Mouse (Mus musculus): Measurements from ENCODE around the gene Gm20388. TPM values are rescaled to one million over a fixed set of nuclear protein-coding genes. Genes with fewer than 3 reads are reported as not detected.

Gm20388 gene
- polyA plus RNA-seq, 1 experiment from 2014 or later: 12.4 TPM

DNA sequence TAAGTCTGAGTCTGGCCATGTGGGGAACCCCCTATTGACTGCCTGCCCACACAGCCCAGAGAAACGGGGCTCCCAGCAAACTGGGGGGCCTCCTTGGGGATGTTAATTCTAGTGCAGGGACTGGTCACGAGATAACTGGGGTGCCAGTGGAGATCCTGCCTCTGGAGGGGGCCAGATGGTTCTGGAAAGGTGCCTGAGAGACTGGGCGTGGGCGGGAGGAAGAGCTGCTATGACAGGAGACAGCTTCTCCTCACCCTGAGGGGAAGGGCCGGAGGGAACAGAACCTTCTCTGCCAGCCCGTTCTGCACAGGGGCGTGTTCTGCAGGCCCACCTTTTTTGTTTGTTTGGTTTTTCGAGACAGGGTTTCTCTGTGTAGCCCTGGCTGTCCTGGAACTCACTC is 2955.6 kb downstream of the Gm20388 start:
- Histone ChIP-seq H3K4me3 (ENCODE audit: low read length) (no peak overlapping the region), H3K36me3 (ENCODE audit: control insufficient read depth, insufficient read depth, low read length) (no peaks in the 10 kb centered on the region), H3K4me1 (ENCODE audit: control insufficient read depth, insufficient read depth, low read depth, low read length) (no peaks in the 10 kb centered on the region), H3K9me3 (ENCODE audit: control insufficient read depth, low read length) (peaks cover 18% of the 10 kb centered on the region), H3K27ac (ENCODE audit: low read depth, low read length) (no peak overlapping the region), H3K9ac (ENCODE audit: low read depth, low read length) (no peak overlapping the region), H3K4me2 (ENCODE audit: low read length) (no peak overlapping the region), H3K27me3 (replicated peaks; ENCODE audit: control insufficient read depth, insufficient read depth, low read length) (0 out of 2 replicates have a peak, but pooled peaks cover 2% of the 10 kb centered on the region)
- WGBS: 86% methylated on average over 8 of the region's 8 CpGs
- ATAC-seq: no peak

DNA sequence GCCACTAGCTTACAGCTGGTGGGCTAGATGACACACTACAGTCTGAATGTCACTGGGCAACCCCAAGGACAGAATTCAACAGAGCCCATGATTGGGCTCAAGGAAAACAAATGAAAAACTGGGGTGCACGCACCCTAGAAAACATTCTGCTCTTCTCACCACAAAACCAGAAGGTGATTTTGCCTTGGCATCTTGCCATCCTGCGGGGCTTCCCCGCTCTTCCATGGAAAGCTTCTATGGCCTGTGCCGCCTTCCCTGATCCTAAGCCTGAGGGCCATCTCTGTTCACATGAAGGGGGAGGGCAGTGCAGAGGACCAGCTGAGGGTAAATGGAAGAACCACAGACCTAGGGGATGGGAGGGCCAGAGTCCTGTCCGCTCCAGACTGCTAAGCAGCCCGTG is 2957.3 kb downstream of the Gm20388 start:
- Histone ChIP-seq H3K4me1 (ENCODE audit: control insufficient read depth, insufficient read depth, low read depth, low read length) (no peaks in the 10 kb centered on the region), H3K36me3 (ENCODE audit: control insufficient read depth, insufficient read depth, low read length) (no peaks in the 10 kb centered on the region), H3K9me3 (ENCODE audit: control insufficient read depth, low read length) (peaks cover 18% of the 10 kb centered on the region), H3K4me2 (ENCODE audit: low read length) (no peak overlapping the region), H3K27ac (ENCODE audit: low read depth, low read length) (no peak overlapping the region), H3K4me3 (ENCODE audit: low read length) (no peak overlapping the region), H3K9ac (ENCODE audit: low read depth, low read length) (no peak overlapping the region), H3K27me3 (replicated peaks; ENCODE audit: control insufficient read depth, insufficient read depth, low read length) (0 out of 2 replicates have a peak, but pooled peaks cover 2% of the 10 kb centered on the region)
- ATAC-seq: no peak
- WGBS: 75% methylated on average over 6 of the region's 6 CpGs

DNA sequence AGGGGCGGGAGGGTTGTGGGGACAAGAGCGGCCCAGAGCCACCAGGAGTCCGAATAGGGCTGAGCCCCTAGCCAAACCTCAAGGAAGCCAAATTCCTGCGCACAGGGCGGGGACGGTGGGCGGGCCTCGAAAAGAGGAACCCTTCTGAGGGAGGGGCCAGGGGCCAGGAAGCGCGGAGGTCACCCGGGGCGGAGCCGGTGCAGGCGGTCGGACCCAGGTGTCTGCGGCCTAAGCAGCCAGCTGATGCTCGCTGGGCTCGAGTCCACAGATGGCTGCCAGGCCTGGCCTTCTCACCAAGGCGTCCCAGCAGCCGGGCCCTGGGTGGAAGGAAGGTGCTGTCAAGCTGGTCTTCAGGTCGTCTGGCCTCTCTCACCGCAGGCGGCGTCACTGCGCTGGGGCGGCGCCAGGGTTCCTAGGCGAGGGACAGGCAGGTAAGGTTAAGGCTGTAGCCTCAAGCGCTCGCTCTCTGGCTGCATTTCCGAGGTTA is 2959.8 kb downstream of the Gm20388 start:
- no peaks in the 10 kb centered on the region for H3K36me3 ChIP-seq (ENCODE audit: control insufficient read depth, insufficient read depth, low read length)
- no peak overlapping the region for H3K27ac ChIP-seq (ENCODE audit: low read depth, low read length)
- 14% methylated on average over 31 of the region's 31 CpGs for WGBS
- H3K4me2 ChIP-seq (ENCODE audit: low read length): no peak overlapping the region
- H3K4me3 ChIP-seq (ENCODE audit: low read length): no peak overlapping the region
- peak overlapping the region; percentile 35; the same call in 1 of the 2 replicates for H3K9ac ChIP-seq (ENCODE audit: low read depth, low read length)
- H3K9me3 ChIP-seq (ENCODE audit: control insufficient read depth, low read length): peaks cover 4% of the 10 kb centered on the region
- H3K27me3 ChIP-seq (replicated peaks; ENCODE audit: control insufficient read depth, insufficient read depth, low read length): 0 out of 2 replicates have a peak, but pooled peaks cover 2% of the 10 kb centered on the region
- no peaks in the 10 kb centered on the region for H3K4me1 ChIP-seq (ENCODE audit: control insufficient read depth, insufficient read depth, low read depth, low read length)
- ATAC-seq: no peak

DNA sequence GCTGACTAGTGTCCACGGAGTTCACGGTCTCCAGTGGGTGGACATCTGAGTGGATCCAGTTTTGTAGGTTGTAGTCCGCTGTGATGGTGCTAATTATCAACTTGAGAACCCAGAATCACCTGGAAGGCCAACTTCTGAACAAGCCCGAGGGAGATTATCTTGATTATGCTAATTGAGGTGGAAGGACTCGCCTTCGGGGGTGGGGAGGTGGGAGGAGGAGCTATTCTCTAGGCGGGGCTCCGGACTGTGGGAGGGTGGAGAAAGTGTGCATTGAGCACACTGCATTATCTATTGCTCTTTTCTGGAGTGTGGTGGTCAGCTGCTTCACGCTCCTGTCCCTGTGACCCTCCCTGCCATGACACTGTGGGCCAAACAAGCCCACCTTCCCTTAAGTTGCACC is 2961.0 kb downstream of the Gm20388 start:
- H3K9me3 ChIP-seq (ENCODE audit: control insufficient read depth, low read length): no peaks in the 10 kb centered on the region
- H3K36me3 ChIP-seq (ENCODE audit: control insufficient read depth, insufficient read depth, low read length): no peaks in the 10 kb centered on the region
- H3K27ac ChIP-seq (ENCODE audit: low read depth, low read length): no peak overlapping the region
- no peak overlapping the region for H3K4me3 ChIP-seq (ENCODE audit: low read length)
- H3K9ac ChIP-seq (ENCODE audit: low read depth, low read length): no peak overlapping the region
- no peaks in the 10 kb centered on the region for H3K4me1 ChIP-seq (ENCODE audit: control insufficient read depth, insufficient read depth, low read depth, low read length)
- ATAC-seq: no peak
- 0 out of 2 replicates have a peak, but pooled peaks cover 2% of the 10 kb centered on the region for H3K27me3 ChIP-seq (replicated peaks; ENCODE audit: control insufficient read depth, insufficient read depth, low read length)
- WGBS: 69% methylated on average over 9 of the region's 9 CpGs
- no peak overlapping the region for H3K4me2 ChIP-seq (ENCODE audit: low read length)

DNA sequence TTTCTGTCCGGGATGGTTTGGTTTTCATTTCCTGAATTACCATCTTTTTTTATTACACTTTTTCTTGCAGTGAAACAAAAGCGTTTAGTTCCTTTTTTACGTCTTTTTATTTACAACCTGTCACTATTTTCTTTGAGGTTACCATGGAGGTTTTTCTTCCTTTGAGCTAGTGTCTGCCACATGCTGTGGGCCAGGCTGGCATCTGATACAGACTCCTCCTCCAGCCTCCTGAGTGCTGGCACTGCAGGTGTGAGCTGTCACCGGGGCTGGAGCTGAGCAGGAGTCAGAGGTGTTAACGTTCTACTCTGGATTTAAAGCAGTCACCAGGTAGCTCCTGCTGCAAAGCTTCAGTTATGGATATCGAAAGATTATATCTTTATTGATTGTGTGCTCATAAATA is 2962.5 kb downstream of the Gm20388 start:
- Histone ChIP-seq H3K4me3 (ENCODE audit: low read length) (no peak overlapping the region), H3K27me3 (replicated peaks; ENCODE audit: control insufficient read depth, insufficient read depth, low read length) (0 out of 2 replicates have a peak, but pooled peaks cover 2% of the 10 kb centered on the region), H3K4me1 (ENCODE audit: control insufficient read depth, insufficient read depth, low read depth, low read length) (no peaks in the 10 kb centered on the region), H3K36me3 (ENCODE audit: control insufficient read depth, insufficient read depth, low read length) (no peaks in the 10 kb centered on the region), H3K27ac (ENCODE audit: low read depth, low read length) (no peak overlapping the region), H3K9ac (ENCODE audit: low read depth, low read length) (no peak overlapping the region), H3K4me2 (ENCODE audit: low read length) (no peak overlapping the region), H3K9me3 (ENCODE audit: control insufficient read depth, low read length) (no peaks in the 10 kb centered on the region)
- WGBS: 43% methylated on average over 6 of the region's 6 CpGs
- no peak for ATAC-seq

DNA sequence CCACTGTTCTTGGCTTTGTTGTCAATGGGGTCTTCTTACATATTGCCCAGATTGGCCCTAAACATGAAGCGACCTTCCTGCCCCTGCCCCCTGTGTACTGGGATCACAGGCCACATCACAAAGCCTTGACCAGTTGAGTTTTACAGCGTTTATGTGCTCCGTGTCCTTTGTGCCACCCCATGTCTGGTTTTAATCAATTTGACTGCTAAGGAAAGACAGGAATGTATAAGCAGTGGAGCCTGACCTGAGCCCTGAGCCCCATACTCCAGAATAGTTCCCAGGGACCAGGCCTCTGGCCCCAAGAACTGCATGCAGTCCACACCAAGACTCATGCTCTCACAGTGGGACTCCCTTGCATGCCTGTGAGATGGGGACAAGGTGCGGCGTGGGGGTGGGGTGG is 2964.5 kb downstream of the Gm20388 start:
- ATAC-seq: no peak
- H3K4me1 ChIP-seq (ENCODE audit: control insufficient read depth, insufficient read depth, low read depth, low read length): no peaks in the 10 kb centered on the region
- WGBS: 82% methylated on average over 5 of the region's 5 CpGs
- H3K4me3 ChIP-seq (ENCODE audit: low read length): no peak overlapping the region
- H3K36me3 ChIP-seq (ENCODE audit: control insufficient read depth, insufficient read depth, low read length): no peaks in the 10 kb centered on the region
- H3K27ac ChIP-seq (ENCODE audit: low read depth, low read length): no peak overlapping the region
- no peak overlapping the region for H3K4me2 ChIP-seq (ENCODE audit: low read length)
- no peak overlapping the region for H3K9ac ChIP-seq (ENCODE audit: low read depth, low read length)
- H3K9me3 ChIP-seq (ENCODE audit: control insufficient read depth, low read length): no peaks in the 10 kb centered on the region
- 0 out of 2 replicates have a peak, but pooled peaks cover 1% of the 10 kb centered on the region for H3K27me3 ChIP-seq (replicated peaks; ENCODE audit: control insufficient read depth, insufficient read depth, low read length)

DNA sequence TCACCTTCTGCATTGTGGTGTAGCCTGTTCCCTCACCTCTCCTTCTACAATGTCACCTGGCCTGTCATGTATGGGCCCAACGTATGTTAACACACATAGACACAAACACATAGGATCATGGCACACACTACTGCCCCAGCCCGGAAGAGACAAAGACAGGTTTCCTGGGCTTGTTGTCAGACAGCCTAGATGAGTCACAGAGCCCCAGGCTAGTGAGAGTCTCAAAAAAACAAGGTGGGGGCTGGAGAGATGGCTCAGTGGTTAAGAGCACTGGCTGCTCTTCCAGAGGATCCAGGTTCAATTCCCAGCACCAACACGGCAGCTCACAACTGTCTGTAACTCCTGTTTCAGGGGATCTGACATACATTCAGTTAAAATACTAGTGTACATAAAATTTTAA is 2967.6 kb downstream of the Gm20388 start:
- ATAC-seq: no peak
- no peaks in the 10 kb centered on the region for H3K4me1 ChIP-seq (ENCODE audit: control insufficient read depth, insufficient read depth, low read depth, low read length)
- H3K27ac ChIP-seq (ENCODE audit: low read depth, low read length): no peak overlapping the region
- WGBS: 92% methylated on average over 3 of the region's 3 CpGs
- H3K36me3 ChIP-seq (ENCODE audit: control insufficient read depth, insufficient read depth, low read length): peaks cover 9% of the 10 kb centered on the region; the same call in 1 of the 2 replicates
- H3K4me3 ChIP-seq (ENCODE audit: low read length): no peak overlapping the region
- no peak overlapping the region for H3K9ac ChIP-seq (ENCODE audit: low read depth, low read length)
- H3K4me2 ChIP-seq (ENCODE audit: low read length): no peak overlapping the region
- no peaks in the 10 kb centered on the region for H3K9me3 ChIP-seq (ENCODE audit: control insufficient read depth, low read length)
- H3K27me3 ChIP-seq (replicated peaks; ENCODE audit: control insufficient read depth, insufficient read depth, low read length): no peaks in the 10 kb centered on the region

DNA sequence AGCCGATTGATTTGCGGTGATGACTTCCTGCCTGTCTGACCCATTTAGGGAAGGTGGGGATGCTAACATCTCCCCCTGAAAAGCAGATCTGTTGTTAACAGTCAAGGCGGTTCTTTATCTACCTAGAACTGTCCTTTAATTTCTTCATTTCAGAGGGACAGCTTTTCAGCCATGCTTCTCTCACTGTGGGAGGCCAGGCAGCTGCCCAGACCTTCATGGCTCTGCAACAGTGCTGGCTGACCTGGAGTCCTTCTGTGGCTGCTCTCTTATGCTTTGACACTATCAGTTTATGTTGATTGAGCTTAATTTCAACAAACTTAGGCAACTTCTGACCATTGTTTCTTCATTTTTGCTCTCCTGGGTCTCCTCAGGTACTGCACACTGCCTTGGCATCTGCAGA is 2969.7 kb downstream of the Gm20388 start:
- H3K4me3 ChIP-seq (ENCODE audit: low read length): no peak overlapping the region
- no peak overlapping the region for H3K9ac ChIP-seq (ENCODE audit: low read depth, low read length)
- no peak for ATAC-seq
- no peaks in the 10 kb centered on the region for H3K27me3 ChIP-seq (replicated peaks; ENCODE audit: control insufficient read depth, insufficient read depth, low read length)
- WGBS: 42% methylated on average over 3 of the region's 3 CpGs
- H3K27ac ChIP-seq (ENCODE audit: low read depth, low read length): no peak overlapping the region
- H3K36me3 ChIP-seq (ENCODE audit: control insufficient read depth, insufficient read depth, low read length): peaks cover 22% of the 10 kb centered on the region
- H3K4me2 ChIP-seq (ENCODE audit: low read length): no peak overlapping the region
- H3K9me3 ChIP-seq (ENCODE audit: control insufficient read depth, low read length): no peaks in the 10 kb centered on the region
- no peaks in the 10 kb centered on the region for H3K4me1 ChIP-seq (ENCODE audit: control insufficient read depth, insufficient read depth, low read depth, low read length)

DNA sequence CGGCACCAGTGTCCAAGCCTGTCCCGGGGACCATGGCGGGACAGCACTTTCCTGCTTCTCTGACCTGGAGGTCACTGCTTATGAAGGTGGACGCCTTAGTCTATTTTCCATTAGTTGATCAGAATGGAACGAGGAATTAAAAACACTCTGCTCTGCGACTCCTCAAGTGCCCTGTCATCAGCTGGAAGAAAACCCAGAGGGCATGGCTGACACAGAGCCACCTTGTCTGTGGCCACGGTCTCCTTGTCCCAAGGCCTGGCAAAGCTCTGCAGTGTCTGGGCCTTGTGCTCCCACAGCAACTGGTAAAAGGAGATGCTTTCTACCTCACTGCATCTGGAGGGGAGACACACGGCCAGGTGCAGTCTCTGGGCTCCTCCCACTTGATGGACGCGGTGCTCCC is 2973.0 kb downstream of the Gm20388 start:
- H3K9me3 ChIP-seq (ENCODE audit: control insufficient read depth, low read length): no peaks in the 10 kb centered on the region
- WGBS: 86% methylated on average over 10 of the region's 10 CpGs
- no peak overlapping the region for H3K9ac ChIP-seq (ENCODE audit: low read depth, low read length)
- peaks cover 48% of the 10 kb centered on the region for H3K36me3 ChIP-seq (ENCODE audit: control insufficient read depth, insufficient read depth, low read length)
- no peaks in the 10 kb centered on the region for H3K27me3 ChIP-seq (replicated peaks; ENCODE audit: control insufficient read depth, insufficient read depth, low read length)
- no peak overlapping the region for H3K4me3 ChIP-seq (ENCODE audit: low read length)
- ATAC-seq: no peak
- H3K4me2 ChIP-seq (ENCODE audit: low read length): no peak overlapping the region
- no peak overlapping the region for H3K27ac ChIP-seq (ENCODE audit: low read depth, low read length)
- no peaks in the 10 kb centered on the region for H3K4me1 ChIP-seq (ENCODE audit: control insufficient read depth, insufficient read depth, low read depth, low read length)

DNA sequence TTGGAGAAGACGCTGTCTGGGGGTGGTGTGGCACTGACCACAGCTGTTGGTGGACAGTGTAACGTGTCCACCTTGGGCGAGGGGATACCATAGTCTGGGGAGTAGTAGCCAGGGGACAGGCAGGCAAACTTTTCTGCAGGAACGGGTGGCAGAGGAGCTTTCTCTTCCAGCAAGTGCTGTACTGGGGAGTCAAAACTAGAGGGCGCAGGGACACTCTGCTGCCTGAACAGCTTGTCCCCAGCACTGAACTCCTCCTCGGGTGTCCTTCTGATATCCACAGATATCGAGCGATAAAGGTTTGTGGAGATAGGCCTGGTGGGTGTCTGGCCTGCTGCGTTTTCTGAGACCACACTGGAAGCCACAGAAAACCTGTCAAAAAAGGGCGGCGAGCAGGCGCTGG is 2980.8 kb downstream of the Gm20388 start:
- H3K9ac ChIP-seq (ENCODE audit: low read depth, low read length): no peak overlapping the region
- no peaks in the 10 kb centered on the region for H3K4me1 ChIP-seq (ENCODE audit: control insufficient read depth, insufficient read depth, low read depth, low read length)
- WGBS: 86% methylated on average over 12 of the region's 12 CpGs
- H3K9me3 ChIP-seq (ENCODE audit: control insufficient read depth, low read length): no peaks in the 10 kb centered on the region
- no peak for ATAC-seq
- no peaks in the 10 kb centered on the region for H3K27me3 ChIP-seq (replicated peaks; ENCODE audit: control insufficient read depth, insufficient read depth, low read length)
- H3K4me2 ChIP-seq (ENCODE audit: low read length): no peak overlapping the region
- H3K4me3 ChIP-seq (ENCODE audit: low read length): no peak overlapping the region
- H3K36me3 ChIP-seq (ENCODE audit: control insufficient read depth, insufficient read depth, low read length): peaks cover 71% of the 10 kb centered on the region
- no peak overlapping the region for H3K27ac ChIP-seq (ENCODE audit: low read depth, low read length)
